Mouse (Mus musculus): ENCODE results near the gene Slc35e4. TPM values are rescaled to one million over a fixed set of nuclear protein-coding genes. Genes with fewer than 3 reads are reported as not detected.

Gene Slc35e4
- polyA plus RNA-seq, 1 experiment from 2014 or later, result 3.2 TPM

DNA sequence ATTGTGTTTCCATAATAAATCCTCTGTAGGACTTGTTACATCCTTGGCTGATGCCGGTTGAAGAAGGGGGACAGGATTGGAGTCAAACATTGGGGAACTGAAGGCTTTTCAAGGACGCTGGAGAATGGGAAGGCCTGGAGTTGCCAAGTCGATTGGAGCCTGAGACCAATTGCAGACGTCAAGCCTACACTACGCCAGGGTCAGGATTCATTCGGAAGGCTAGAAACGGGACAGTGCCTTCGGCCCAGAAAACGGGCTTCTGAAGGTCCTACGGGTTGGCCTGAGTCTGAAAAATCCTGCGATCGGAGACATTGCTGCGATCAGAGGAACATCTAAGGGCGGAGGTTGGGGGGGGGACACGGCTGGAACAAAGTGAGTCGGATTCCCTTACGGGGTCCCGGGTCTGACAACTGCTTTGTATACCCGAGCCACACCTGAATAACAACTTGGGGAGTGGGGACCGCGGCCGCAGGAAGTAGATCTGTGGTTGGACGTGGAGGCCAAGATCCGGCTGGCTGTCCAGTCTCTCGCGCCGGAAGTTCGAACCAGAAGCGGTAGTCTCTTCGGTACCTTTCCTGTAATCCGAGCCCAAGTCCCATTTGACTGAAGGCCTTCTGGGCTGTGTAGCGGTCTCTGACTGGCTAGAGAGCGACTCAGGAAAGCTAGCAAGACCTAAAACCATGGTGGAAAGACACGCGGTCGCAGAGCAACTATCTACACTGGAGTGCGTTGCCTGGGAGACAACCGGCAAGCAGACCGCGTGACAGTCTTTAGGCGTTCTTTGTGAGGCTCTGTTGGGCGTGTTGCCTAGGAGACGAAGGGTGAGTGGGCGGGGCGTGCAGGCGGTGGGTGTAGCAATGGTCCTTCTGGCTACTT lies 19.8 kb downstream of the Slc35e4 start, which contains the start of the genes 4921536K21Rik and Dusp18:
4921536K21Rik (minus strand) TSS at position 693 of the 876 bp plus-strand sequence.
Dusp18 (plus strand) TSS at position 835 of the 876 bp plus-strand sequence.
- Histone ChIP-seq H3K4me2 (replicated peaks) (peak within 1 kb of the TSS; percentile 95), H3K9ac (peak within 1 kb of the TSS; percentile 44), H3K36me3 (no peaks in the 10 kb centered on the region), H3K4me1 (replicated peaks) (0 out of 2 replicates have a peak, but pooled peaks cover 2% of the 10 kb centered on the region), H3K9me3 (no peaks in the 10 kb centered on the region), H3K27me3 (replicated peaks) (no peaks in the 10 kb centered on the region), H3K27ac (peak within 1 kb of the TSS; percentile 93), H3K4me3 (replicated peaks) (peak within 1 kb of the TSS; percentile 48)
- 4% methylated on average over 46 of the region's 46 CpGs for WGBS
- peak; percentile 97 for ATAC-seq

DNA sequence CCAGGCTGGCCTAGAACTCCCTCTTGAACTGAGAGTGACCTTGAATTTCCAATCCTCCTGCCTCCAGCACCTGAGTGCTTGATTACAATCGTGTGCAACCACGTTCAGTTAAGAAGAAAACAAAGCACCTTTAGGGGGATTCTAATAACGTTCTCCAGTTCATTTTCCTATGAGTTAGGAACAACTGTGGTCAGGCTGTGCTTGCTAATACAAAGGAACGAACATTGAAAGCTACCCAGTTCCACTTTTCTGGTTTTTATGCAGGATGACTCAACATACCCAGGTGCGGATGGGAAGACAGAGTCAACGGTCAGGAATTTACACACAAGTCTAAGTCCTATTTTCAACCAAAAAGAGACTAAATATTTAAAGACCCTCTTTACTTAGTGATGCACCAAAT lies 20.5 kb downstream of the Slc35e4 start:
- Histone ChIP-seq H3K4me3 (replicated peaks) (no peak overlapping the region), H3K4me1 (replicated peaks) (0 out of 2 replicates have a peak, but pooled peaks cover 2% of the 10 kb centered on the region), H3K27ac (no peak overlapping the region), H3K27me3 (replicated peaks) (no peaks in the 10 kb centered on the region), H3K4me2 (replicated peaks) (no peak overlapping the region), H3K36me3 (no peaks in the 10 kb centered on the region), H3K9ac (no peak overlapping the region), H3K9me3 (no peaks in the 10 kb centered on the region)
- 82% methylated on average over 6 of the region's 6 CpGs for WGBS
- no peak for ATAC-seq

DNA sequence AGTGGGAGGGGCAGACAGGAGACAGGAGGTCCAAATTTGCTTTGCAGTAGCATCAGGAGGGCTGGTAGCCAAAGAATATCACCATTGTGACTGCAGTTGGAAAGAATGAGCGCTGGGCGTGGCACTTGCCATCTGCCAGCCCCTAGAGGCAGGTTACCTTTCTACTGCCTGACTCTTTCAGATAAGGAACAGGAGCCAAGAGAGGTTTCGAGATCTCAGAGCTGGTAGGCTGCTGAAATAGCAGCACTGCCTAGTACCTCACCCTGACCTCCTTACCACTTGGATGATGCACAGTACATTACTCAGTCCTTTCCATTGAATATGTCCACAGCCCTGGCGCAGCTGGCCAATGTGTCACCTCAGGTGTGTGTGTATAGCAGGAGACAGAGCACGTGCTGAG lies 27.1 kb downstream of the Slc35e4 start:
- Histone ChIP-seq H3K4me3 (replicated peaks) (no peak overlapping the region), H3K4me2 (replicated peaks) (no peak overlapping the region), H3K27ac (no peak overlapping the region), H3K9me3 (no peaks in the 10 kb centered on the region), H3K4me1 (replicated peaks) (0 out of 2 replicates have a peak, but pooled peaks cover 2% of the 10 kb centered on the region), H3K9ac (no peak overlapping the region), H3K36me3 (no peaks in the 10 kb centered on the region), H3K27me3 (replicated peaks) (no peaks in the 10 kb centered on the region)
- no peak for ATAC-seq
- 57% methylated on average over 5 of the region's 5 CpGs for WGBS

DNA sequence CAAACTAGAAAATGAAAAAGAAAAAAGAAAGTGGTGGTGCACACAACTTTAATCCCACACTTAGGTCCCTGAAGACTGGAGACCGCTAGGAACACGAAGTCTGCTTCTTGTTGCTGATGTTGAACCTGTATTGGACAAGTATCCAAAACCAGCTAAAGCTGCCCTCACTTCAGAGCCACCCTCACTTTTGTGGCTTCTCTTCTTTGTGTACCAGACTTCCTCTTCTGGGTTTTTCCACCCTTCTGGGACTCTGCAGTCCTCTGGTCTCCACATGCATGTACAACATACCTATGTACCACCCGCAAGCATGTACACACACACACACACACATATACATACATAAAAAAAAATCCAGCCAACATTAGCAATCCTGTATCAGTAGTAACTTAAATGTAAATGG lies 30.8 kb downstream of the Slc35e4 start:
- Histone ChIP-seq H3K4me2 (replicated peaks) (no peak overlapping the region), H3K36me3 (no peaks in the 10 kb centered on the region), H3K27me3 (replicated peaks) (peaks cover 4% of the 10 kb centered on the region; the same call in 1 of the 2 replicates), H3K4me1 (replicated peaks) (0 out of 2 replicates have a peak, but pooled peaks cover 2% of the 10 kb centered on the region), H3K9ac (no peak overlapping the region), H3K4me3 (replicated peaks) (no peak overlapping the region), H3K9me3 (no peaks in the 10 kb centered on the region), H3K27ac (no peak overlapping the region)
- ATAC-seq, result no peak
- WGBS, result 93% methylated on average over 3 of the region's 3 CpGs

DNA sequence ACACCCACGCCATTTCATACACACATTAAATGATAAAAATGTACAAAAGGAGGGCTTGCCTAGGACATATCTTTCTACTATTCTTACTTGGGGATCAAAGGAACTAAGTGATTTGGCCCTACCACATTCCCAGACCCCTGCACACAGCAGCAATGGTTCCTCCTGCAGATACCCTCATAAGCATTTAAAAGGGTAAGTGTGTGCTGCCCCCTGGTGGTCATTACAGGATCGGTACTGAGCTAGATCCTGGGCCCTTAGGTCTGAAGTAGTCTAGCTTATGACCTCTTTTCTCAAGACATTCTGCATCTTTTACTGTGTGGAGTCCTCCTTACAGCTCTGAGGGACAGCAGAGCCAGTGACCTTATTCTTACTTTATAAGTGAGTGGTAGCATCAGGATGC lies 34.6 kb downstream of the Slc35e4 start:
- Histone ChIP-seq H3K9ac (no peak overlapping the region), H3K27ac (no peak overlapping the region), H3K4me3 (replicated peaks) (no peak overlapping the region), H3K9me3 (no peaks in the 10 kb centered on the region), H3K27me3 (replicated peaks) (peaks cover 4% of the 10 kb centered on the region; the same call in 1 of the 2 replicates), H3K4me1 (replicated peaks) (0 out of 2 replicates have a peak, but pooled peaks cover 2% of the 10 kb centered on the region), H3K4me2 (replicated peaks) (no peak overlapping the region), H3K36me3 (no peaks in the 10 kb centered on the region)
- 34% methylated on average over 2 of the region's 2 CpGs for WGBS
- ATAC-seq, result peak; percentile 63

DNA sequence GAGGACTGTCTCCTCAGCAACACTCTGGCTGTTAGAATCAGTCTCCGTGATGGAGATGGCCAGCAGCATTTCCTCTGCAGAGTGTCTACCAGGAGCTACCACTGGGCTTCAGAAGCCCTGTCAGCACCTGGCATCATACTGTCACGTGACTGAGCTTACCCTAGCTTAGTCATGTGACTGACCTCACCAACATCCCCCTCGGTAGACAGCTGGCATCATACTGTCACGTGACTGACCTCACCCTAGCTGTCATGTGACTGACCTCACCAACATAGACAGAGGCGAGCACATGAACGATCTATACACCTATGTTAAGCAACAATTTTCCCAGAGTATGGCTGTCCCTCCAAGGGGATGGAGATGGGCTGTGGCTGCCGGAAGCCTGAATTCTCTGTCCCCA lies 35.8 kb downstream of the Slc35e4 start:
- no peak overlapping the region for H3K4me2 ChIP-seq (replicated peaks)
- no peak for ATAC-seq
- peaks cover 4% of the 10 kb centered on the region; the same call in 1 of the 2 replicates for H3K27me3 ChIP-seq (replicated peaks)
- H3K36me3 ChIP-seq, result no peaks in the 10 kb centered on the region
- no peaks in the 10 kb centered on the region for H3K4me1 ChIP-seq (replicated peaks)
- no peaks in the 10 kb centered on the region for H3K9me3 ChIP-seq
- 74% methylated on average over 7 of the region's 7 CpGs for WGBS
- no peak overlapping the region for H3K4me3 ChIP-seq (replicated peaks)
- H3K9ac ChIP-seq, result no peak overlapping the region
- H3K27ac ChIP-seq, result no peak overlapping the region

DNA sequence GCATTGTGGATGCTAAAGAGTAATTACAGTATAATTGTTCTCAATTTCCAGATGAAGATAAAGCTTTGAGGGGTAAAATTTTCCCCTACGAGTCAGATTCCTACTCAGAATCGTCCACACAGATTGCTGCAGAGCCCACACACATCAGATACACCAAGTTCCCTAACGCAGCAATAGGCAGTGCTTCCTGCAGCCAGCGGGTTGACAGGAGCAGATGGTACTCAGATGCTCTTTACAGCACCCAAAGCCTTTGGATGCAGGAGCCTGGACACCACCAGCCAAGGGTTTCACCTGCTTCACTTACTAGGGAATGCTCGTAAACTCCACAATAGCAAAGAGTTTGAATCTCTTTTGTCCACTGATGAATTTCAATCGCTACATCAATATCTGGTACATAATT lies 38.0 kb downstream of the Slc35e4 start:
- Histone ChIP-seq H3K27me3 (replicated peaks) (peaks cover 1% of the 10 kb centered on the region; the same call in 1 of the 2 replicates), H3K4me2 (replicated peaks) (no peak overlapping the region), H3K4me3 (replicated peaks) (no peak overlapping the region), H3K9me3 (no peaks in the 10 kb centered on the region), H3K4me1 (replicated peaks) (no peaks in the 10 kb centered on the region), H3K36me3 (no peaks in the 10 kb centered on the region), H3K9ac (no peak overlapping the region), H3K27ac (no peak overlapping the region)
- no peak for ATAC-seq
- WGBS, result 78% methylated on average over 6 of the region's 6 CpGs

DNA sequence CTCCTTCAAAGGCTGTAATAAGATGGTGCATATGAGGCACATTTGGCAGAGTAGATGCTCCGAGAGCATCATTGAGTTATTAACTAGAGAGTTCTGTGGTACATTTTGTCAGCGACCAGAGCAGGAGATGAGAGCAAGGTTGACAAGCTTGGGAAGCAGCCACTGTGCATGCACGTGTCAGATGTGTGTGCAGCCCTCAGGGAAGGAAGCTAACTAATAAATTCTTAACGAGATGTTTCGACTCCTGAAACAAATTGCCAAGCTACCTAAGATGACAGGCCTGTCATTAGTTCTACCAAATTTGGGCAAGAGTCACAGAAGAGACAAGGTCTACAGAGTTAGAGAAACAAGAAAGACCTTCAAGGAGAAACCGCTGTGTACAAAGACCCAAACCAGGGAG lies 50.1 kb downstream of the Slc35e4 start:
- H3K4me1 ChIP-seq (replicated peaks), result peaks cover 11% of the 10 kb centered on the region
- no peak overlapping the region for H3K9ac ChIP-seq
- peak overlapping the region; percentile 94 for H3K4me2 ChIP-seq (replicated peaks)
- no peak overlapping the region for H3K27ac ChIP-seq
- no peaks in the 10 kb centered on the region for H3K36me3 ChIP-seq
- no peaks in the 10 kb centered on the region for H3K9me3 ChIP-seq
- ATAC-seq, result peak; percentile 15
- 0 out of 2 replicates have a peak, but pooled peaks cover 6% of the 10 kb centered on the region for H3K27me3 ChIP-seq (replicated peaks)
- H3K4me3 ChIP-seq (replicated peaks), result peak overlapping the region; percentile 49; the same call in 1 of the 2 replicates
- WGBS, result 27% methylated on average over 6 of the region's 6 CpGs

DNA sequence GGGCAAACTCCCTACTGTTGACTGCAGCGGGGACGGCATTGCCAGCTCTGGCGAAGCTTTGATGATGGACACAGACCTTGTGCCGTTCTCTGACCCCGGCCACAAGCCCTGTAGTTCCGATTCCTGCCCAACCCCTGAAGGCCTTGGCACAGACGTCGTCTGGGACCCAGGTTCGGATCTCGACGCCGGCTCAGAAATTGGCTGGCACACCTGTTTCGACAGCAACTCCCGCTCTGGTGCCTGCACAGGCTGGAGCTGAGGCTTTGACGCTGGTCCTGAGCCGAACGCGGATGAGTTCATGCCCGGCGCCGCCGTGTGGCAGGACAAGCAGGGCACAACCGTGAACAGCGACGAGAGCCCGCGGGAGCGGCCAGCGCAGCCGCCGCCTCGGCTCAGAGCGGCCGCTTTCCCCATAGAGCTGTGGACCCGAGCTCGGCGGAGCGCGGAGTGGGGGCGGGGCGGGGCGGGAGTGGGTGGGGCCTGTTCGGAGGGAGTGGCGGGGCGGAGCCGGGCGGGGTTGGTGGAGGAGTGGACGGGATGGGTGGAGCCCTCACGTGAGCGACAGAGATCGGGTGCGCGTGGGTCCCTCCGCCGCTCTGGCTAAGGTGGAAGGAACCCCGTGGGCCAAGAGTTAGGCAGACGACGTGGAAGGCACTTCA lies 50.9 kb downstream of the Slc35e4 start, which contains the start of gene Osbp2:
Osbp2 (minus strand) TSS at position 450 of the 659 bp plus-strand sequence.
- Histone ChIP-seq H3K9ac (peak within 1 kb of the TSS; percentile 52), H3K4me2 (replicated peaks) (peak within 1 kb of the TSS; percentile 94), H3K36me3 (no peaks in the 10 kb centered on the region), H3K4me1 (replicated peaks) (peaks cover 11% of the 10 kb centered on the region), H3K27me3 (replicated peaks) (0 out of 2 replicates have a peak, but pooled peaks cover 6% of the 10 kb centered on the region), H3K27ac (no peak within 1 kb of the TSS), H3K9me3 (no peaks in the 10 kb centered on the region), H3K4me3 (replicated peaks) (peak within 1 kb of the TSS; percentile 49)
- ATAC-seq, result peak; percentile 95
- 5% methylated on average over 58 of the region's 58 CpGs for WGBS

DNA sequence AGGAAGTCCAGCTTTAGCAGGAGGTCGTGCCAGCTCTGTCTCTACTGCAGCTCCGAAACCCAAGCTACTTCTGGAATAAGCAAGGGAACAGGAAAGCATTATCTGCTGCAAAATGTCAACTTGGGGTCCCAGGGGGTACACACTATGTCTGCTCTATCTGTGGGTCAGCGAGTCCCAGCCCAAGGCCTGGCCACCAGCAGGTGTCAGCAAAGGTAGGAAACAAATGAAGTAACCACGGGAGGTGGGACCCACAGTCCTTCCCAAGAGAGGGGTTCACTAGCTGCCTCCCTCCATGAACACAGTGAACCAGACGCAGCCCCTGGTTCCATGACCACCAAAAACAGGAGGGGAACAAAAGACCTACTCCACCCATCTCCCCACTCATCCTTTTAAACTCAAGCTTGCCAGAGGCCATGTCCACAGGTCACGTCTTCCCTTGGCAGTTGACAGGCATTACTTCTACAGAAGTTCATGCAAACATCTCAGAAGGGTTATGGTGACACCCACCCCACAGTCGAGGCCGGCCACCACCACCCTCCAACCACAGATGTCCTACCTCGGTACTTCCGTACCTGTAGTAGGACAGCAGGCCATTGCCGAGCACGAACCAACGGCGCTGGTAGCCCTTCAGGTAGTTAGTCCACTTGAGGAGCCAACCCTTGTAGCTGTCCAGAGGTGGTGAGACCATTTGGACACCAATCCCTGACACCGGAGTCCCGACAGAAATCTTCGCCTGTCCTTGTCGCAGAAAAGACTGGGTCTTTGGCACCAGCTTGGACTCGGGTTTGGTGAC lies 51.6 kb downstream of the Slc35e4 start:
- H3K36me3 ChIP-seq, result no peaks in the 10 kb centered on the region
- H3K27me3 ChIP-seq (replicated peaks), result 0 out of 2 replicates have a peak, but pooled peaks cover 6% of the 10 kb centered on the region
- H3K4me1 ChIP-seq (replicated peaks), result peaks cover 11% of the 10 kb centered on the region
- H3K27ac ChIP-seq, result no peak overlapping the region
- no peak; the same call in 1 of the 2 replicates for ATAC-seq
- H3K9me3 ChIP-seq, result no peaks in the 10 kb centered on the region
- H3K4me2 ChIP-seq (replicated peaks), result peak overlapping the region; percentile 94
- H3K9ac ChIP-seq, result no peak overlapping the region
- WGBS, result 76% methylated on average over 19 of the region's 19 CpGs
- peak overlapping the region; percentile 49 for H3K4me3 ChIP-seq (replicated peaks)

DNA sequence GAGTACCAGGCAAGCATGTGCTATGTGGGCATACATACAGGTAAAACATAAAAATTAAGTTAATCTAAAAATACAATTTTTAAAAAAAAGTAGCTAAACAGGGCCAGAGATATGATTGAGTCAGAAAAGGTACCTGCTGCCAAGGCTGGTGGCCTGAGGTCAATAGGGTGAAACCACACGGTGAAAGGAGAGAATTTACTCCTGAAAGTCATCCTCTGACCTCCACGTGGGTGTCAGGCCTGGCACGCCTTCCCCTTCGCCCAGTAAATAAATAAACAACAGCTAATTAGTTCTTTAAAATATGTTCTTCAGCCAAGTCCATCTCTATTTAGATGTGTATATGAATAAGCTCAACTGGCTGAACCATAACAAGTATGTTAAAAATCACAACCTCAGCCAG lies 54.1 kb downstream of the Slc35e4 start:
- Histone ChIP-seq H3K4me2 (replicated peaks) (no peak overlapping the region), H3K4me1 (replicated peaks) (peaks cover 11% of the 10 kb centered on the region), H3K27ac (no peak overlapping the region), H3K36me3 (no peaks in the 10 kb centered on the region), H3K9ac (no peak overlapping the region), H3K27me3 (replicated peaks) (0 out of 2 replicates have a peak, but pooled peaks cover 6% of the 10 kb centered on the region), H3K4me3 (replicated peaks) (no peak overlapping the region), H3K9me3 (no peaks in the 10 kb centered on the region)
- ATAC-seq, result no peak
- 71% methylated on average over 4 of the region's 4 CpGs for WGBS

Data from intestine, embryonic 15.5 days (tissue).